Mouse (Mus musculus) layer of hippocampus, postnatal 14 days (tissue): Measurements from ENCODE around the gene Reep6. TPM values are rescaled to one million over a fixed set of nuclear protein-coding genes. Genes with fewer than 3 reads are reported as not detected.
"Not testable (repeated sequence)": the region's sequence is repeated elsewhere in the genome, so short reads cannot be mapped to it uniquely, and the experiment has no call there.

Experiments
- DNase-seq, 2 experiments: peaks; one replicate each; pipeline ENCODE4 v3.0.0; 2021 to 2022; ENCODE audit warnings: low spot score in 2 of 2, mixed read lengths in 1 of 2
- total RNA-seq, 2 experiments: library from RNA; stranded (reverse); gene quantifications; 2 replicates each; pipeline ENCODE4 v1.2.3; 2021

Gene Reep6
- total RNA-seq, 2 experiments from 2014 or later, result 10.1 to 10.6 TPM

- DNase-seq, result no peak
Measured at GRCm38 (mm10) chr10:80324120-80325037, 5.4 kb upstream of the Reep6 start.

DNA sequence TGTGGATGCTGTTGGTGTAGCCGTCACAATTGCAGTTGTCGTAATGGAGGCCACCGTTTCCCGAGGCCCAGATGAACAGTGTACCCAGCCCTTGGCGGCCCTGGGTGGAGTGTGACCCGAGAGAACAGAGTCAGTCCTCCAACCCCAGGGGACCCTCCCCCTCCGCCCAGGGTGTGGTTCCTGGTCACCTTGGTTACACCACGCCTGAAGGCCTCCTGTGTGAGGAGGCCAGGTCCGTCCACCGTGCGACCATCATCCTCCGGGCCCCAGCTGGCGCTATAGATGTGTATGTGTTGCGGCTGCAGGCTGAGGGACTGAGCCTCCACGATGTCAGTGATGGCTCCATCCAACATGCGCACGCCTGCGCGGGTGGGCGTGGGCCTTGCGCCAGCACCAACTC, 4.7 kb upstream of the Reep6 start:
- no peak for DNase-seq

- no peak for DNase-seq
Measured at GRCm38 (mm10) chr10:80330084-80330483, 331 bp downstream of the Reep6 start.

DNA sequence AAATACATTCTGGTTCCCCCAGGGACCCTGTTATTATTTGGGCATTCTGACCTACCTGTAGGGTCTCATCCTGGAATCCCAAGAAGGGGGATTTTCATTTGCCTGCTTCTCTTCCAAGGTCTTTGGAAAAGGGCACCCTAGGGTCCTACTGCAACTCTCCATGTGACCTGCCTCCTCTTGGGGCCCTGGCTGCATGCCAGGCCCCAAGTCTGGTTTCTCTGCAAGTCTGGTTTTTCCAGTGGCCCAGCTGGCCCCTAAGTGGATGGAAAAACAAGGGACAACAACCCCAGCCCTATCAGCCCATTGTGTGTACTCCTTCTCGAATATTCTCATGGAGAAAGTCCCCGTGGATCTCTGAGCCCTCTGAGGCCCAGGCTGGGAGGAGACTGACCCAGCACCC, 1.1 kb downstream of the Reep6 start:
- DNase-seq, result no peak

DNA sequence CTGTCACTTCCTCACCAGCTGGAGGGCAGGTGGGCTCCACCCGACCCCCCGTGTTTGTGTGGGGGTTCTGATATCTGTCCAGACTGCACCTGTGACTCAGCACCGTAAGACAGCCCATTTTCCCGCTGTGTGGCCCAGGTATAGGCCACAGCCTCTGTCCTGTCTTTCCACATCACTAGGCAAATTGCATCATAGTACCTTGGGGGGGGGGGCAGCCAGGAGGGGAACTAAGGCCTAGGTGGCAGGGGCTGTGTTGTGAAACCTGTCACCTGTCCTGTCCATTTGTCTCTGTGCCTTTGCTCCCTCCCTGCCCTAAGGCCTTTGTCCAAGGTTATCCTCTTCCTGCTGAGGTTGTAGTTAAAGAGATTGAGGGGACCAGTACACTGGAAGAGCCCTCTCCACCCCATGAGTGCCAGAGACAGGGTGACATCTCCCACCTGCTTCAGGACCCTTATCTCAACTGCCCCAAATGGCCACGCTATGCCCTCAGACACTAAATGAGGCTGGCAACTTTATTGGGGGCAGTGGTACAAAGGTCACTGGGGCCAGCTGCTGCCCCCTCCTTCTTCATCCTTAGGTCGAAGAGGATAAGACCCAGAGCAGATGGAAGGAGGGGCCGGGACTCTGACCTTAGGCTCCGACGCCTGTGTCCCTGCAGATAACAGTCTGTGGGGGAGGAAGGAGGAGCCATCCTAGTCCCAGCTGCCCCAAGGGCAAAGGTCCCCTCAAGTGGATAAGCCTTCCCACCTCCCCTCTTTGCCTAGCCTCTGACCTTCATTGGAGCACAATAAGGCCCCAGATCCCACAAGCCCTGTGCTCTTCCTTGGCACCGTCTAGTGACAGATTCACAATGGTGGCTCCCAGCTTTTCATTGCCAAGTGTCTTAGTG, 2.1 kb downstream of the Reep6 start:
- no peak for DNase-seq

DNA sequence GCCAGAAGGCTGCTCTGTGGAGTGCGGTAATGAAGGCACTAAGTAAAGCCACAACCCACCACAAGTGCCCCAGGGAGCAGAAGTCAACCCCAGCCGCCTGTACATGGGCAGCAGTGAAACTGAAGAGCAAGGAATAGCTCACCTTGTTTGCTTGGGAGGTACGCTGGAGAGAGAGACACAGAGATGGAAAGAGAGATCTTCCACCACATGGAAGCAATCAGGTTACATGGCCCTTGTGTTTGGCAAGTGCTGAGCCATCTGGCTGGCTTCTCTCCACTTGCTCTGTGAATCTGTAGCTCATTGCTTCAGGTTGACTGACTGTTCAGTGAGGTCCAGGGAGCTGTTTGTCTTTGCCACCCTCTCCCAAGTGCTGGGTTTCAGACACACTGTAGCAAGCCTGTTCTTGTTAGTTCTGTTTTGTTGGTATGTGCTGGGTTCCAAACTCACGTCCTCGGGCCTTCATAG, 2.8 kb downstream of the Reep6 start:
- DNase-seq, result no peak

GRCm38 (mm10) chr10:80336263-80336662, 6.5 kb downstream of the Reep6 start:
- DNase-seq, result no peak

DNA sequence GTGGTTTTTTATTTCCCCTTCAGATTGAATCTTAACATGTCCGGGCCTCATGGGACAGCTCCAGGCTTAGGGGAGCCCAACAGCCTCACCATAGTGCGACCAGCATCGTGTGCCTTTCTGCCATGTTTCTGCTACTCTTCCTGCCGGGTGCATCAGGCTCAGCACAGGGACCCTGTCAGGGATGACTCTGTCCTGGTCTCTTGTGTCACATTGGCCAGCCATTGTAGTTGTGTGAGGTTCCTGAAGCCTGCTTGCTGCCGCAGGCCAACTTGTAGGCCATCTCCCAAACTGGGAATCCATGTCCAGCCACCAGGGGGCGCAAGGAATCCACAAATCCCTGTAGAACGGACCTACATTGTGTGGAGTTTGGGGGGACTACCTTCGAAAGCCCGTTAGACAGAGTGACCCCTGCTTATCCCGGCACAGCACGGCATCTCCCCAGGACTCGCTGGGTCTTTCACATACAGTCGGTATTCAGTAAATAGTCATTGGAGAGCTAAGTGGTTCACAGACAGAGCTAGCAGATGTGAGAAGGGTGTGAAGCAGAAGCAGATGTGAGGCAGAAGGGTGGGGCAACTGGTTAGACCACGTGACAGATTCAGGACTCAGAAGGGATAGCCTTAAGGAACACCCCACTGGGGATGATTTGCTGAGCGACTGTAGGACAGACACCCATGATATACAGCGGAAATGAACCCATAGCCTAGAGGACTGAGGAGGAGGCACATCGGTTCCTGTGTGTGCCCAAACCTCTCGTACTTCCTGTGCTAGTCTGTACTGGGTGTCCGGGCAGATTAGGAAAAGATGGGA, 10.4 kb downstream of the Reep6 start:
- peak; percentile 85 to 87 for DNase-seq

GRCm38 (mm10) chr10:80341026-80341425, 11.3 kb downstream of the Reep6 start:
- no peak for DNase-seq

GRCm38 (mm10) chr10:80341491-80342304, 11.9 kb downstream of the Reep6 start:
- DNase-seq, result no peak

- DNase-seq, result no peak
Measured at GRCm38 (mm10) chr10:80342305-80342748, 12.6 kb downstream of the Reep6 start.

DNA sequence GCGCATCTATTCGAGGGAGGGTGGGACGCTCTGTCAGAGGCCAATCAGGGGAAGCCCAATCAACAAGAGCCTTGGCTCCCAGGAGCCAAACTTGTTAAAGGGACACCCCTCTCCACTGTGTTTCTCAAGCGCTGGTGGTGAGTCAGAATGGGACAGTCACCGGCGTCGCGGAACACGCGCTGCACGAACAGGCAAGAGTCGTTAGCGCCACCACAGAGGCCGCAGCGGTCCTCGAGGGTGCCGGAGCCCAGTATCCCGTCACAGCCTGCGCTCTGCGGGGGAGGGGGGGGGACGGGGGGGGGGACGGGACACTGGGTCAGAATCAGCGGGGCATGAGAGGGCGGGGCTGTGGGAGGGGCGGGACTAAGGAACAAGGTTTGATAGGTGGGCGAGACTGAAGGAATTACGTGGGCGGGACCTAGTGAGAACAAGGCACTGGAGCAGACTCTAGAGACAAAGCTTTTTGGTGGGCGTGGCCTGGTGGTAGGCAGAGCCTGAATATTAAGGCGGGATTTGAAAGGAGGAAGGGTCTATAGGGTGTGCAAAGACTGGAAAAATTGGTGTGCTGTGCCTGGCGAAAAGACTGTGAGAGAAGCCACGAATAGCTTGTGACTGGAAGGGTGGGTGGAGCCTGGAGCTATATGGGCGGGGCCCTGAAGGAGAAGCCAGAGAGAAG, 13.1 kb downstream of the Reep6 start:
- DNase-seq, result peak in 1 of 2 experiments; percentile 63

DNA sequence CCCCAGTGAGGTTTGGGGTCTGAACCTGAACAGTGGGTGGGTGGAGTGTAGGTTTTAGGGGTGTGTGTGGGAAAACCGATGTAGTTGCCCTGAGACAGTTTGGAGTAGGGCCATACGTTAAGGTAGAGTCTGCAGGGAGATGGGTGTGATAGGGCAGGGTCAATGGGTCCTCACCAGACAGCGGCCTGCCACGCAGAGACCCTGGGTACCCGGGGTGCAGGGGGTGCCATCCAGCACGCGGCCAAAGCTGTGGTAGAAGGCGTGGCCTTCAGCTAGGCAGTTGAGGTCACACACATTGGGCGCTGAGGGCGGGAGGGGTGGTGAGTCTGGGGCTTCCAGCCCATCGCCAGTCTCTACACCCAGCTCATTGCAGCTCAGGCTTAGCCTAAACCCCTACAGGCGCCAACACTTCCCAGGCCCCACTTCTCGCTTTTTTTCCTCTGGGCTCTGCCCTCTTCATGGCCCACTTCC, 13.7 kb downstream of the Reep6 start:
- no peak for DNase-seq

- no peak for DNase-seq
Measured at GRCm38 (mm10) chr10:80344131-80344661, 14.4 kb downstream of the Reep6 start.

- no peak for DNase-seq
Measured at GRCm38 (mm10) chr10:80345122-80345521, 15.4 kb downstream of the Reep6 start.

GRCm38 (mm10) chr10:80345929-80346328, 16.2 kb downstream of the Reep6 start:
- DNase-seq, result not testable (repeated sequence)

- DNase-seq, result no peak
Measured at GRCm38 (mm10) chr10:80347514-80347967, 17.8 kb downstream of the Reep6 start.

DNA sequence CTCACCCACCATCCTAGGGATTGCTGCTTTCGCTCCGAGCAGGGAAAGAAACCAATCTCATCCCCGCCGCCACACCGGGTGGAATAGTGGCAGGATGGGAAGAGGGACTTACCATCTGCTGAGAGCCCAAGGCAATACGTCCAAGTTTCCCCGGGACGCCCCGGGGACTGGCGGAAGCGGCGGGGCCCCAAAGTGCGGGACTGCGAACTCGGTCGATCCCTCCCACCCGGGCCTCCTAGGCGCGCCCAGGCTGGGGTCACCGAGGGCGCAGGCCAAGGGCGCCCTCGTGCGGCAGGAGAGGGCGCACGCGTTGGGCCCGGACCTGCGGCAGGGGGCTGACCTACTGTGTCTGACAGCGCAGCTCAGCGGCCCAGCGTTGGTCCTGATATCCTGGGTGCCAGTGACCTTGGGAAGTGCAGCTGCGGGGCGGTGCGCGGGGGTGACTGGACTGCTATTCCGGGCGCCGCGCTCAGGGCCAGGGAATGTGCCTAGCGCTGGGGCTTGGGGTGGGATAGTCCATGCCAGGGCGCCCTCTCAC, 18.6 kb downstream of the Reep6 start, which contains the start of gene Adamtsl5:
Gene Adamtsl5, minus strand, starts transcription at position 169 of the 538 bp plus-strand sequence.
- no peak for DNase-seq

GRCm38 (mm10) chr10:80348981-80349380, 19.2 kb downstream of the Reep6 start:
- DNase-seq, result no peak
